Mouse (Mus musculus) lung, embryonic 15.5 days (tissue): ENCODE results near the gene Frmd4a. TPM values are rescaled to one million over a fixed set of nuclear protein-coding genes. Genes with fewer than 3 reads are reported as not detected.

Source experiments
- ATAC-seq: fragments of 200-750 bp; cut with Nextera tagmentation; 2 replicates; pipeline ENCODE4 v1.8.0; 2017; ENCODE audit warnings: moderate number of reproducible peaks, borderline replicate concordance; ENCODE audit not compliant: low FRiP score, low TSS enrichment; ENCODE audit errors: extremely low read depth
- H3K27ac ChIP-seq: fragments of 300-500 bp; sonication (generic); 2 replicates; pipeline ENCODE4 v1.5.1; 2015; ENCODE audit warnings: moderate library complexity, mild to moderate bottlenecking, inconsistent platforms
- H3K27me3 ChIP-seq: fragments of 300-500 bp; sonication (generic); 2 replicates; pipeline ENCODE4 v1.6.1; 2015; ENCODE audit warnings: inconsistent platforms
- H3K36me3 ChIP-seq: fragments of 300-500 bp; sonication (generic); 2 replicates; pipeline ENCODE4 v1.6.1; 2015; ENCODE audit warnings: inconsistent platforms
- H3K4me1 ChIP-seq: fragments of 300-500 bp; sonication (generic); 2 replicates; pipeline ENCODE4 v1.6.1; 2015; ENCODE audit warnings: inconsistent platforms
- H3K4me2 ChIP-seq: fragments of 300-500 bp; sonication (generic); 2 replicates; pipeline ENCODE4 v1.6.1; 2015; ENCODE audit warnings: inconsistent platforms, mild to moderate bottlenecking, moderate library complexity
- H3K4me3 ChIP-seq: fragments of 300-500 bp; sonication (generic); 2 replicates; pipeline ENCODE4 v1.5.1; 2015; ENCODE audit warnings: mild to moderate bottlenecking, inconsistent platforms
- H3K9ac ChIP-seq: fragments of 300-500 bp; sonication (generic); 2 replicates; pipeline ENCODE4 v1.6.1; 2015; ENCODE audit warnings: inconsistent platforms
- H3K9me3 ChIP-seq: fragments of 300-500 bp; sonication (generic); 2 replicates; pipeline ENCODE4 v1.6.1; 2016; ENCODE audit warnings: inconsistent platforms
- WGBS: fragments of 180-500 bp; shearing (Covaris S2); methylation state at CpG from one replicate; pipeline ENCODE4 v1.1.7; 2015; 5-methylcytosine and 5-hydroxymethylcytosine counted together
- polyA plus RNA-seq: library from polyadenylated mRNA; unstranded; fragments of >200 nt; fragmentation: Nextera tagmentation; extraction: Ambion mirVana; gene quantifications from 2 replicates; pipeline ENCODE4 v1.2.1, GENCODE M21; 2015

Frmd4a gene
- polyA plus RNA-seq, 1 experiment from 2014 or later, result 33.5 TPM

- Histone ChIP-seq H3K4me1 (no peaks in the 10 kb centered on the region), H3K27ac (no peak overlapping the region), H3K4me3 (no peak overlapping the region), H3K9me3 (no peaks in the 10 kb centered on the region), H3K36me3 (no peaks in the 10 kb centered on the region), H3K4me2 (no peak overlapping the region), H3K27me3 (no peaks in the 10 kb centered on the region), H3K9ac (no peak overlapping the region)
- ATAC-seq, result no peak
- 83% methylated on average over 8 of the region's 8 CpGs for WGBS
These were observed 167.5 kb downstream of the Frmd4a start for GRCm38 (mm10) chr2:4184991-4185390.

- H3K27ac ChIP-seq, result no peak overlapping the region
- H3K9ac ChIP-seq, result no peak overlapping the region
- WGBS, result 53% methylated on average over 4 of the region's 4 CpGs
- ATAC-seq, result no peak
- no peak overlapping the region for H3K4me3 ChIP-seq
- H3K36me3 ChIP-seq, result no peaks in the 10 kb centered on the region
- H3K9me3 ChIP-seq, result no peaks in the 10 kb centered on the region
- H3K27me3 ChIP-seq, result no peaks in the 10 kb centered on the region
- no peak overlapping the region for H3K4me2 ChIP-seq
- no peaks in the 10 kb centered on the region for H3K4me1 ChIP-seq
These were observed 170.0 kb downstream of the Frmd4a start for GRCm38 (mm10) chr2:4187521-4187920.

GRCm38 (mm10) chr2:4188303-4188702, 170.8 kb downstream of the Frmd4a start:
- WGBS, result 27% methylated on average over 3 of the region's 3 CpGs
- Histone ChIP-seq H3K36me3 (no peaks in the 10 kb centered on the region), H3K27me3 (no peaks in the 10 kb centered on the region), H3K4me2 (no peak overlapping the region), H3K4me1 (no peaks in the 10 kb centered on the region), H3K9me3 (no peaks in the 10 kb centered on the region), H3K4me3 (no peak overlapping the region), H3K27ac (no peak overlapping the region), H3K9ac (no peak overlapping the region)
- no peak for ATAC-seq

- H3K4me2 ChIP-seq, result no peak overlapping the region
- no peaks in the 10 kb centered on the region for H3K36me3 ChIP-seq
- H3K4me1 ChIP-seq, result no peaks in the 10 kb centered on the region; the same call in 1 of the 2 replicates
- H3K27ac ChIP-seq, result no peak overlapping the region
- WGBS, result 89% methylated on average over 3 of the region's 3 CpGs
- no peak overlapping the region for H3K9ac ChIP-seq
- no peak for ATAC-seq
- no peaks in the 10 kb centered on the region for H3K27me3 ChIP-seq
- no peak overlapping the region for H3K4me3 ChIP-seq
- no peaks in the 10 kb centered on the region for H3K9me3 ChIP-seq
These were observed 172.8 kb downstream of the Frmd4a start for GRCm38 (mm10) chr2:4190345-4190744.

GRCm38 (mm10) chr2:4190995-4191394, 173.5 kb downstream of the Frmd4a start:
- Histone ChIP-seq H3K4me1 (no peaks in the 10 kb centered on the region; the same call in 1 of the 2 replicates), H3K27me3 (no peaks in the 10 kb centered on the region), H3K4me2 (no peak overlapping the region), H3K9me3 (no peaks in the 10 kb centered on the region), H3K27ac (no peak overlapping the region), H3K4me3 (no peak overlapping the region), H3K9ac (no peak overlapping the region), H3K36me3 (no peaks in the 10 kb centered on the region)
- 60% methylated on average over 5 of the region's 5 CpGs for WGBS
- no peak for ATAC-seq

GRCm38 (mm10) chr2:4193206-4193605, 175.7 kb downstream of the Frmd4a start:
- Histone ChIP-seq H3K9me3 (no peaks in the 10 kb centered on the region), H3K36me3 (no peaks in the 10 kb centered on the region), H3K4me2 (no peak overlapping the region), H3K4me3 (no peak overlapping the region), H3K4me1 (no peaks in the 10 kb centered on the region; the same call in 1 of the 2 replicates), H3K27me3 (no peaks in the 10 kb centered on the region), H3K9ac (no peak overlapping the region), H3K27ac (no peak overlapping the region)
- no peak for ATAC-seq

GRCm38 (mm10) chr2:4194324-4195014, 177.0 kb downstream of the Frmd4a start:
- H3K4me3 ChIP-seq, result no peak overlapping the region
- no peak overlapping the region for H3K4me2 ChIP-seq
- no peaks in the 10 kb centered on the region; the same call in 1 of the 2 replicates for H3K4me1 ChIP-seq
- H3K9me3 ChIP-seq, result no peaks in the 10 kb centered on the region
- no peaks in the 10 kb centered on the region for H3K27me3 ChIP-seq
- no peak overlapping the region for H3K27ac ChIP-seq
- H3K36me3 ChIP-seq, result no peaks in the 10 kb centered on the region
- H3K9ac ChIP-seq, result no peak overlapping the region
- WGBS, result 71% methylated on average over 9 of the region's 9 CpGs
- ATAC-seq, result no peak

- Histone ChIP-seq H3K4me3 (no peak overlapping the region), H3K9me3 (no peaks in the 10 kb centered on the region), H3K4me2 (no peak overlapping the region), H3K27ac (peak overlapping the region; percentile 24; the same call in 1 of the 2 replicates), H3K9ac (no peak overlapping the region), H3K4me1 (no peaks in the 10 kb centered on the region; the same call in 1 of the 2 replicates), H3K36me3 (no peaks in the 10 kb centered on the region), H3K27me3 (no peaks in the 10 kb centered on the region)
- WGBS, result 51% methylated on average over 4 of the region's 4 CpGs
- ATAC-seq, result peak; percentile 89; the same call in 1 of the 2 replicates
These were observed 178.5 kb downstream of the Frmd4a start for GRCm38 (mm10) chr2:4196041-4196440.

GRCm38 (mm10) chr2:4209234-4209633, 191.7 kb downstream of the Frmd4a start:
- Histone ChIP-seq H3K36me3 (no peaks in the 10 kb centered on the region), H3K4me1 (no peaks in the 10 kb centered on the region), H3K4me2 (no peak overlapping the region), H3K4me3 (no peak overlapping the region), H3K27me3 (no peaks in the 10 kb centered on the region), H3K9ac (no peak overlapping the region), H3K27ac (no peak overlapping the region), H3K9me3 (no peaks in the 10 kb centered on the region)
- 68% methylated on average over 7 of the region's 7 CpGs for WGBS
- ATAC-seq, result no peak

- ATAC-seq, result no peak
- Histone ChIP-seq H3K9me3 (no peaks in the 10 kb centered on the region), H3K4me2 (no peak overlapping the region), H3K4me3 (no peak overlapping the region), H3K36me3 (no peaks in the 10 kb centered on the region), H3K27me3 (no peaks in the 10 kb centered on the region), H3K4me1 (0 out of 2 replicates have a peak, but pooled peaks cover 6% of the 10 kb centered on the region), H3K9ac (no peak overlapping the region), H3K27ac (no peak overlapping the region)
- 0% methylated on average over 1 of the region's 1 CpGs for WGBS
These were observed 204.9 kb downstream of the Frmd4a start for GRCm38 (mm10) chr2:4222497-4222828.

GRCm38 (mm10) chr2:4223316-4223715, 205.8 kb downstream of the Frmd4a start:
- Histone ChIP-seq H3K4me2 (no peak overlapping the region), H3K27ac (no peak overlapping the region), H3K36me3 (no peaks in the 10 kb centered on the region), H3K4me1 (peaks cover 11% of the 10 kb centered on the region; the same call in 1 of the 2 replicates), H3K9me3 (no peaks in the 10 kb centered on the region), H3K4me3 (no peak overlapping the region), H3K27me3 (no peaks in the 10 kb centered on the region), H3K9ac (no peak overlapping the region)
- ATAC-seq, result no peak
- WGBS, result 87% methylated on average over 6 of the region's 6 CpGs

- H3K9me3 ChIP-seq, result no peaks in the 10 kb centered on the region
- H3K27me3 ChIP-seq, result no peaks in the 10 kb centered on the region
- no peak overlapping the region for H3K4me3 ChIP-seq
- no peak overlapping the region for H3K27ac ChIP-seq
- no peak for ATAC-seq
- no peak overlapping the region for H3K9ac ChIP-seq
- no peaks in the 10 kb centered on the region for H3K36me3 ChIP-seq
- H3K4me2 ChIP-seq, result no peak overlapping the region
- H3K4me1 ChIP-seq, result peaks cover 11% of the 10 kb centered on the region; the same call in 1 of the 2 replicates
- 60% methylated on average over 7 of the region's 7 CpGs for WGBS
These were observed 209.5 kb downstream of the Frmd4a start for GRCm38 (mm10) chr2:4226941-4227558.
